Mouse (Mus musculus) small intestine, adult 2 months (tissue): ENCODE data around the gene Foxp1.

Experiments
- CTCF ChIP-seq: fragments of 200-500 bp; IDR thresholded peaks from 2 replicates; pipeline ENCODE4 v1.5.1; 2012; ENCODE audit warnings: low read depth, mild to moderate bottlenecking, control low read depth, inconsistent platforms, low read length, moderate library complexity, mixed read lengths; ENCODE audit not compliant: insufficient replicate concordance, insufficient read length; ENCODE audit errors: extremely low read depth
- POLR2A ChIP-seq: fragments of 200-500 bp; IDR thresholded peaks from 2 replicates; pipeline ENCODE4 v1.6.1; 2012; ENCODE audit warnings: low read depth, mild to moderate bottlenecking, control low read depth, inconsistent platforms, low read length, moderate library complexity

DNA sequence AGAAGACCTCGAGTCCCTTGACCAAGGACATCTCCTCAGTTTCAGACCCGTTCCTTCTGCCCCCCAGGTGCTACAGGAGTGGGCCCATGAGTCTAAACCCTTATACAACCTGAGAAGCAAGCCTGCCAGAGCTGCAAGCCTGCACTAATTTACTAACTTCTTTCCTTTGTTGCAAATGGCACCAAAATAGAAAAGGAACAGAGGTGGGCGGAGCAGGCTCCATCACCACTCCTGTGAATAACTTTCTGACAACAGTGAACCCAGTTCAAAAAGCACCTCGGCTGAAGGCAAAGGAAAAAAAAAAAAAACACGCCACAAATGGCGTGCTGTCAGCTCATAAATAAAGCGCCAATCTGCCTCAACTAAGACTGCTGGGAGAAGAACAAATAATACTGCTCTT is 81.4 kb downstream of the Foxp1 start:
- TF ChIP-seq CTCF (no peak), POLR2A (no peak)
